Mouse (Mus musculus): ENCODE data around the gene Vps36. TPM values are rescaled to one million over a fixed set of nuclear protein-coding genes. Genes with fewer than 3 reads are reported as not detected.

Gene Vps36
- polyA plus RNA-seq (2021): 29.6 TPM

GRCm38 (mm10) chr8:22192660-22193431, at the start of gene Vps36:
Gene Vps36 (plus strand): TSS chr8:22192809.
- H3K27me3 ChIP-seq: peaks cover 3% of the 10 kb centered on the region
- DNase-seq (ENCODE audit: low read depth, low spot score): peak; percentile 33
- TF ChIP-seq CTCF (IDR thresholded peaks at IDR 0.05): peak; percentile 100
- CTCF ChIA-PET: interaction anchor here (0.6 to 2.3 kb wide), 17 partner anchors 10 to 195 kb away, joined by 3 to 18 read pairs (median 4); partner anchors contain the start of gene Nek5
- in situ Hi-C loops (cut with MboI; ENCODE audit: low pct_unique_long_range_greater_than_20kb): no loop called here
- POLR2A ChIA-PET: interaction anchor here (0.6 to 0.8 kb wide), 2 partner anchors 12 to 14 kb away, joined by 3 to 5 read pairs; no protein-coding TSS in a partner anchor
- peak; percentile 98 for ATAC-seq

- POLR2A ChIA-PET: no interaction called here
- DNase-seq (ENCODE audit: low read depth, low spot score): no peak
- TF ChIP-seq CTCF (IDR thresholded peaks at IDR 0.05): no peak
- H3K27me3 ChIP-seq: no peaks in the 10 kb centered on the region
- in situ Hi-C loops (cut with MboI; ENCODE audit: low pct_unique_long_range_greater_than_20kb): no loop called here
- no peak for ATAC-seq
- CTCF ChIA-PET: no interaction called here
Measured at GRCm38 (mm10) chr8:22143764-22144491, 48.7 kb upstream of the Vps36 start.

GRCm38 (mm10) chr8:22145831-22146230, 46.8 kb upstream of the Vps36 start:
- no peak for TF ChIP-seq CTCF (IDR thresholded peaks at IDR 0.05)
- no peak for ATAC-seq
- no peak for DNase-seq (ENCODE audit: low read depth, low spot score)
- H3K27me3 ChIP-seq: no peaks in the 10 kb centered on the region
- in situ Hi-C loops (cut with MboI; ENCODE audit: low pct_unique_long_range_greater_than_20kb): no loop called here
- ChIA-PET CTCF (no interaction called here), POLR2A (no interaction called here)

GRCm38 (mm10) chr8:22147706-22148366, 44.8 kb upstream of the Vps36 start:
- no peak for TF ChIP-seq CTCF (IDR thresholded peaks at IDR 0.05)
- ChIA-PET POLR2A (interaction anchor here (0.6 to 0.7 kb wide), 3 partner anchors 12 to 77 kb away, joined by 3 to 6 read pairs (median 4); no protein-coding TSS in a partner anchor), CTCF (no interaction called here)
- DNase-seq (ENCODE audit: low read depth, low spot score) (no peak), ATAC-seq (no peak)
- H3K27me3 ChIP-seq: no peaks in the 10 kb centered on the region
- in situ Hi-C loops (cut with MboI; ENCODE audit: low pct_unique_long_range_greater_than_20kb): no loop called here

GRCm38 (mm10) chr8:22148367-22148740, 44.3 kb upstream of the Vps36 start:
- TF ChIP-seq CTCF (IDR thresholded peaks at IDR 0.05): no peak
- no peak for ATAC-seq
- ChIA-PET POLR2A (no interaction called here), CTCF (no interaction called here)
- DNase-seq (ENCODE audit: low read depth, low spot score): no peak
- in situ Hi-C loops (cut with MboI; ENCODE audit: low pct_unique_long_range_greater_than_20kb): no loop called here
- H3K27me3 ChIP-seq: no peaks in the 10 kb centered on the region

- no peak for TF ChIP-seq CTCF (IDR thresholded peaks at IDR 0.05)
- in situ Hi-C loops (cut with MboI; ENCODE audit: low pct_unique_long_range_greater_than_20kb): no loop called here
- DNase-seq (ENCODE audit: low read depth, low spot score): no peak
- ATAC-seq: no peak
- POLR2A ChIA-PET: no interaction called here
- H3K27me3 ChIP-seq: no peaks in the 10 kb centered on the region
- CTCF ChIA-PET: no interaction called here
Measured at GRCm38 (mm10) chr8:22149643-22150344, 42.8 kb upstream of the Vps36 start.

- ATAC-seq (no peak), DNase-seq (ENCODE audit: low read depth, low spot score) (no peak)
- in situ Hi-C loops (cut with MboI; ENCODE audit: low pct_unique_long_range_greater_than_20kb): no loop called here
Measured at GRCm38 (mm10) chr8:22150345-22150663, 42.3 kb upstream of the Vps36 start.

GRCm38 (mm10) chr8:22162206-22162605, 30.4 kb upstream of the Vps36 start:
- ATAC-seq: no peak
- POLR2A ChIA-PET: no interaction called here

More at GRCm38 (mm10) chr8:22150345-22150663, 42.3 kb upstream of the Vps36 start:
- POLR2A ChIA-PET: no interaction called here
- CTCF ChIA-PET: no interaction called here
- no peaks in the 10 kb centered on the region for H3K27me3 ChIP-seq
- no peak for TF ChIP-seq CTCF (IDR thresholded peaks at IDR 0.05)

GRCm38 (mm10) chr8:22164431-22164830, 28.2 kb upstream of the Vps36 start:
- no peak for TF ChIP-seq CTCF (IDR thresholded peaks at IDR 0.05)
- in situ Hi-C loops (cut with MboI; ENCODE audit: low pct_unique_long_range_greater_than_20kb): loop anchor here (10.0 kb wide), 1 partner anchor 170 kb away; no protein-coding TSS in a partner anchor
- CTCF ChIA-PET: no interaction called here
- DNase-seq (ENCODE audit: low read depth, low spot score) (no peak), ATAC-seq (no peak)
- POLR2A ChIA-PET: no interaction called here
- no peaks in the 10 kb centered on the region for H3K27me3 ChIP-seq

More at GRCm38 (mm10) chr8:22162206-22162605, 30.4 kb upstream of the Vps36 start:
- H3K27me3 ChIP-seq: no peaks in the 10 kb centered on the region
- no peak for TF ChIP-seq CTCF (IDR thresholded peaks at IDR 0.05)
- DNase-seq (ENCODE audit: low read depth, low spot score): no peak
- in situ Hi-C loops (cut with MboI; ENCODE audit: low pct_unique_long_range_greater_than_20kb): loop anchor here (10.0 kb wide), 1 partner anchor 167 kb away; no protein-coding TSS in a partner anchor
- CTCF ChIA-PET: interaction anchor here (1.2 kb wide), 1 partner anchor 16 kb away, joined by 4 read pairs; no protein-coding TSS in a partner anchor
